36 mouse cellular contexts compared by ENCODE assay signal in genomic region chr11:43200089-43200488, GRCm38 (mm10). TPM values are rescaled to one million over a fixed set of nuclear protein-coding genes. Genes with fewer than 3 reads are reported as not detected.
"Had no signal": no experiment of that assay in that cellular context is flagged by ENCODE, and none has a peak within 500 bp of the region (broad histone marks: within the 10 kb centered on the region; RNA-seq: fewer than 3 reads in every experiment).

No protein-coding gene starts in this region.

- H3K27ac ChIP-seq: limb, embryonic 10.5 days; limb, embryonic 12.5 days; limb, embryonic 13.5 days; limb, embryonic 15.5 days; liver, embryonic 12.5 days; liver, embryonic 13.5 days; liver, embryonic 14.5 days; liver, embryonic 15.5 days; lung, embryonic 15.5 days; macrophage; midbrain, embryonic 10.5 days; midbrain, embryonic 12.5 days; midbrain, embryonic 13.5 days; midbrain, embryonic 15.5 days had no signal

- H3K4me2 ChIP-seq: limb, embryonic 12.5 days; limb, embryonic 13.5 days; limb, embryonic 15.5 days; liver, embryonic 11.5 days; liver, embryonic 12.5 days; liver, embryonic 13.5 days; liver, embryonic 15.5 days; lung, embryonic 14.5 days; lung, embryonic 15.5 days; midbrain, embryonic 11.5 days; midbrain, embryonic 12.5 days; midbrain, embryonic 13.5 days; midbrain, embryonic 15.5 days had no signal

- H3K9me3 ChIP-seq: limb, embryonic 10.5 days; limb, embryonic 12.5 days; limb, embryonic 13.5 days; limb, embryonic 15.5 days; liver, embryonic 12.5 days; liver, embryonic 13.5 days; liver, embryonic 15.5 days; lung, embryonic 15.5 days; megakaryocyte, embryonic 14.5 days; midbrain, embryonic 10.5 days; midbrain, embryonic 12.5 days; midbrain, embryonic 13.5 days; midbrain, embryonic 15.5 days had no signal

- H3K4me3 ChIP-seq: limb, embryonic 10.5 days; limb, embryonic 12.5 days; limb, embryonic 13.5 days; limb, embryonic 15.5 days; liver, embryonic 12.5 days; liver, embryonic 13.5 days; liver, embryonic 15.5 days; lung, embryonic 15.5 days; megakaryocyte, embryonic 14.5 days; midbrain, embryonic 10.5 days; midbrain, embryonic 12.5 days; midbrain, embryonic 13.5 days; midbrain, embryonic 15.5 days; myocyte had no signal

- H3K4me1 ChIP-seq: limb, embryonic 15.5 days; liver, embryonic 12.5 days; liver, embryonic 13.5 days; liver, embryonic 15.5 days; megakaryocyte, embryonic 14.5 days; midbrain, embryonic 10.5 days; midbrain, embryonic 12.5 days; midbrain, embryonic 13.5 days had no signal

- DNase-seq: left cerebral cortex, postnatal 4 days; liver; liver, embryonic 13.5 days; liver, postnatal 0 days; lung, adult 18-20 months; lung, adult 2 months; lung, embryonic 14.5 days; lung, postnatal 10 days; lung, postnatal 14 days; lung, postnatal 36 days; lung, postnatal 4 days; midbrain, embryonic 14.5 days had no signal

- H3K27me3 ChIP-seq: limb, embryonic 12.5 days; limb, embryonic 13.5 days; limb, embryonic 15.5 days; liver, embryonic 12.5 days; liver, embryonic 13.5 days; liver, embryonic 15.5 days; lung, embryonic 15.5 days; megakaryocyte, embryonic 14.5 days; midbrain, embryonic 12.5 days; midbrain, embryonic 13.5 days; midbrain, embryonic 15.5 days had no signal

- H3K36me3 ChIP-seq: limb, embryonic 10.5 days; limb, embryonic 12.5 days; limb, embryonic 13.5 days; limb, embryonic 15.5 days; liver, embryonic 12.5 days; liver, embryonic 13.5 days; liver, embryonic 15.5 days; lung, embryonic 15.5 days; midbrain, embryonic 10.5 days; midbrain, embryonic 12.5 days; midbrain, embryonic 13.5 days; midbrain, embryonic 15.5 days had no signal

- ATAC-seq: liver, embryonic 12.5 days; liver, postnatal 0 days; lung, postnatal 0 days; midbrain, embryonic 15.5 days; midbrain, embryonic 16.5 days had no signal

- H3K9ac ChIP-seq: limb, embryonic 12.5 days; limb, embryonic 13.5 days; limb, embryonic 15.5 days; liver, embryonic 12.5 days; liver, embryonic 13.5 days; liver, embryonic 14.5 days; liver, embryonic 15.5 days; liver, postnatal 0 days; lung, embryonic 14.5 days; lung, embryonic 15.5 days; midbrain, embryonic 12.5 days; midbrain, embryonic 13.5 days; midbrain, embryonic 15.5 days had no signal

RNA-seq across cellular contexts. Expression of gene Atp10b, which starts 50.4 kb away (rescaled TPM):
- total RNA-seq: liver, adult 2 months; megakaryocyte progenitor cell, adult 5-6 weeks; megakaryocyte, adult 5-6 weeks; megakaryocyte-erythroid progenitor cell, adult 5-6 weeks; monocyte, adult 5-6 weeks had no signal
- polyA plus RNA-seq: liver, adult 2 months; liver, embryonic 11.5 days; liver, embryonic 12.5 days; liver, embryonic 13.5 days; liver, embryonic 14.5 days; liver, postnatal 0 days; macrophage had no signal
